Mouse (Mus musculus) MEL (cell line): ENCODE data around the gene Upk3b.

Experiments
- BHLHE40 ChIP-seq: IDR thresholded peaks from 2 replicates; pipeline ENCODE4 v1.6.1; 2012; ENCODE audit warnings: low read depth, mild to moderate bottlenecking, inconsistent platforms, low read length, improper control_type of control experiment, borderline replicate concordance
- CTCF ChIP-seq, 3 experiments: IDR thresholded peaks in 2 of 3; conservative IDR thresholded peaks in 1 of 3; 2 replicates each; pipeline ENCODE4 v1.5.1; 2011 to 2012; ENCODE audit warnings: low read length in 3 of 3, low read depth in 2 of 3, mild to moderate bottlenecking in 2 of 3, improper control_type of control experiment in 1 of 3, inconsistent platforms in 1 of 3, mixed read lengths in 1 of 3, moderate library complexity in 1 of 3; ENCODE audit not compliant: control insufficient read depth in 1 of 3, insufficient read depth in 1 of 3, poor library complexity in 1 of 3, severe bottlenecking in 1 of 3
- GATA1 ChIP-seq: IDR thresholded peaks from 2 replicates; pipeline ENCODE4 v1.6.1; 2011; ENCODE audit warnings: low read depth, low read length, improper control_type of control experiment
- MAX ChIP-seq: IDR thresholded peaks from 2 replicates; pipeline ENCODE4 v1.6.1; 2011; ENCODE audit warnings: low read length, improper control_type of control experiment
- MAZ ChIP-seq: IDR thresholded peaks from 2 replicates; pipeline ENCODE4 v1.6.1; 2012; ENCODE audit warnings: low read depth, mild to moderate bottlenecking, inconsistent platforms, low read length, improper control_type of control experiment
- MXI1 ChIP-seq: IDR thresholded peaks from 2 replicates; pipeline ENCODE4 v1.6.1; 2011; ENCODE audit warnings: mild to moderate bottlenecking, low read depth, low read length, improper control_type of control experiment
- NELFE ChIP-seq: IDR thresholded peaks from 2 replicates; pipeline ENCODE4 v1.6.1; 2011; ENCODE audit warnings: low read depth, low read length, improper control_type of control experiment
- NRF1 ChIP-seq: IDR thresholded peaks from 2 replicates; pipeline ENCODE4 v1.6.1; 2014; ENCODE audit warnings: low read depth, mild to moderate bottlenecking, inconsistent platforms, low read length, improper control_type of control experiment, moderate library complexity; ENCODE audit not compliant: poor library complexity, insufficient read depth, severe bottlenecking
- POLR2A ChIP-seq, 2 experiments: IDR thresholded peaks; 2 replicates each; pipeline ENCODE4 v1.6.1; 2011 to 2012; ENCODE audit warnings: low read length in 2 of 2, mild to moderate bottlenecking in 2 of 2, control low read depth in 1 of 2, improper control_type of control experiment in 1 of 2, low read depth in 1 of 2, moderate library complexity in 1 of 2; ENCODE audit not compliant: control insufficient read depth in 1 of 2, insufficient read depth in 1 of 2, poor library complexity in 1 of 2
- USF1 ChIP-seq: IDR thresholded peaks from 2 replicates; pipeline ENCODE4 v1.6.1; 2014; ENCODE audit warnings: low read depth, mild to moderate bottlenecking, inconsistent platforms, low read length, improper control_type of control experiment, moderate library complexity
- USF2 ChIP-seq, 2 experiments: IDR thresholded peaks; 2 replicates each; pipeline ENCODE4 v1.6.1; 2011 to 2012; ENCODE audit warnings: improper control_type of control experiment in 2 of 2, low read length in 2 of 2, borderline replicate concordance in 1 of 2, inconsistent platforms in 1 of 2, low read depth in 1 of 2, mild to moderate bottlenecking in 1 of 2; ENCODE audit not compliant: insufficient read depth in 1 of 2

DNA sequence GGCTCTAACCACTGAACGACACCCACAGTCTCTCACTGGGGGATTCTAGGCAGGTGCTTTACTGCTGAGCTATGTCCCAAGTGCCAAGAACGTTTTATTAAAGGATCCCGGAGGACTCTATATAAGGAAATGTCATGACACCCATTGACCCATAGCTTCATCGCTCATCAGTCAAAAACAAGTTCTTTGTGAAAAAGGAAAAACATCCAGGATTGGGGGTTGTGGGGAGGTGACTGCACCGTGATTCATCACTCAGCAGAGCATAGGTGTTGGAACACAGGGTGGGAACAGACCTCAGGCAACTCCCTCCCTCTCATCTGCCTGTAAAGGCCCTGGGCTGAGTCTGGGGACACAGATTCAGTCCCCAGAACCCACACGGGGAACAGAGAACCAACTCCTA, 11.6 kb downstream of the Upk3b start:
- no peak for TF ChIP-seq USF2 (IDR thresholded peaks at IDR 0.05; ENCODE audit: borderline replicate concordance in 1 of 2, insufficient read depth in 1 of 2, low read depth in 1 of 2, low read length in 2 of 2)
- no peak for TF ChIP-seq POLR2A (IDR thresholded peaks at IDR 0.05; ENCODE audit: control insufficient read depth in 1 of 2, insufficient read depth in 1 of 2, low read depth in 1 of 2, low read length in 2 of 2, poor library complexity in 1 of 2)
- no peak for TF ChIP-seq NRF1
- no peak for TF ChIP-seq BHLHE40
- no peak for TF ChIP-seq MXI1
- TF ChIP-seq CTCF (IDR thresholded peaks at IDR 0.05 in 2 of 3, conservative IDR thresholded peaks at IDR 0.05 in 1 of 3; ENCODE audit: control insufficient read depth in 1 of 3, insufficient read depth in 1 of 3, low read depth in 2 of 3, low read length in 3 of 3, poor library complexity in 1 of 3, severe bottlenecking in 1 of 3): no peak
- no peak for TF ChIP-seq GATA1
- no peak for TF ChIP-seq MAZ
- TF ChIP-seq MAX: no peak
- TF ChIP-seq USF1: no peak
- no peak for TF ChIP-seq NELFE
